Mouse (Mus musculus): ENCODE measurements around the gene Adat3.

The Adat3 gene

DNA sequence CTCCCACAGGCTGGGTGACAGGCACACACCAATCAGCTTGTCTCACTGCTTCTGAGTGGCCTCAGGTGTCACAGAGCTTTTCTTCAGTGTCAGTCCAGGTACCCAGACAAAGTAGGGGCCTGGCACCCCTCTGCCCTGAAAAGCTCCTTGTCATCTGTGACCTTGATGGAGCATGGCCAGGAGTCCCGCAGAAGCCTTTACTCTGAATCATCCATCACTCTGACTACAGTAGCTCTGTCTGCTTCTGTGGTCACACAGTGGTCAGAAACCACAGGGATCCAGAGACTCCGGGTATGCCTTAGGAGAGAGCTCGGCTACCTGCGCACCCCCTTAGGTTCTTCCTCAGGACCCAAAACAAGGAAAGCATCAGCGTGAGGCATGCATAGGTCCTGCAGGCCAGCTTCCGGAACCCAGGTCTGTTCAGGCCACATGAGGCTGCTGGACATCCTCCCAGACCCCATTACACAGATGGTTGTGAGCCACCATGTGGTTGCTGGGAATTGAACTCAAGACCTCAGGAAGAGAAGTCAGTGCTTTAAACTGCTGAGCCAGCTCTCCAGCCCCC lies 50.6 kb downstream of the Adat3 start:
- DNase-seq (ENCODE audit: low spot score): no peak

DNA sequence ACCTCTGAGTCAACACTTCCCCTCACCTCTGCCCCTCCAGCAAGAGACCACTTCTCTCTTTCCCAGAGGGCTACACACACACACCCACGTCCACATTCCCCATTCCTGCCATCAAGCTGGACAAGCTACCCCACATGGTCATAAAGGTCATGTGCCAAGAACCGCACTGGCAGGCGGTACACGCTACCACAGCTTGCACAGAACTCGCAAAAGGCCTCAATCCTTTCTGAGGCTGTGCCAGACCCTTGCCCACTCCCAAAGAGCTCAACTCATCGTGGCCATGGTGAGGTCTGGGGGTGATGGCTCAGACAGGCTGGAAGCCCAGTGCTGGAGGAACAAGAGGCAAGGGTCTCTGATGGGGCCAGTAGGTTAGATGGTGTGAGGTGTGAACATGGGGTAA lies 52.2 kb downstream of the Adat3 start:
- DNase-seq (ENCODE audit: low spot score): no peak

- DNase-seq (ENCODE audit: low spot score): no peak
These were observed 52.9 kb downstream of the Adat3 start for GRCm38 (mm10) chr10:80655406-80656129.

- peak; percentile 96 for DNase-seq (ENCODE audit: low spot score)
These were observed 53.6 kb downstream of the Adat3 start for GRCm38 (mm10) chr10:80656130-80656862.

GRCm38 (mm10) chr10:80656863-80657623 lies 54.4 kb downstream of the Adat3 start, which contains the start of gene Btbd2:
TSS of gene Btbd2 (minus strand) at chr10:80657071.
- no peak for DNase-seq (ENCODE audit: low spot score)

Measured in ovary, postnatal 36 days (tissue).